Mouse (Mus musculus): ENCODE measurements around the gene Grhpr. TPM values are rescaled to one million over a fixed set of nuclear protein-coding genes. Genes with fewer than 3 reads are reported as not detected.

Grhpr gene
- 10.6 TPM for total RNA-seq (2023)

GRCm38 (mm10) chr4:44981280-44981973 lies at the start of gene Grhpr:
Gene Grhpr, plus strand, starts transcription at chr4:44981395.

GRCm38 (mm10) chr4:45012105-45012975 lies 31.1 kb downstream of the Grhpr start, which contains the start of gene Zbtb5:
Gene Zbtb5, minus strand, starts transcription at chr4:45012412.

DNA sequence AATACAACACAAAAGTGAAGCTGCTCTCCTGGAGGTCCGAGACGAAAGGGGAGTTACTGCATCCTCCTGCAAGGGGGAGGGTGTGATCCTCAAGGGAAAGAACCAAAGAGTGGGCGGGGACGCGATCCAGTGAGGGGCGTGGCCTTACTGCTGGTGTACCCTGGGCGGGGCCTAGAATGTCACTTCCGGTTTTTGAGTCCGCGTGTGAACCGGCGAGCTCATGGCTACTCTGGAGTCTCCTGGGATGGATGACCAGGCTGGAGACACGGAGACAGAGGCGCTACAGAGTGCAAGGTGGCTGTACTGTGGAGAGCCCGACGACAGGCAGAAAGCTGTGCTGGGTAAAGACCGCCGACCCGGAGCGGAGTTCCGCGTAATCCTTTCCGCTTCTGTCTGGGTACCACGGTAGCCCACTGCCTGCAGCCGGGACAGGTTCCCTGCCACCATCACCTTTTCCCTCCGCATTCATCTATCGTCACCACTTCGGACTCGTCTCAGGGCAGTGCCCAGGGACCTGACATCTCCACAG lies 37.3 kb downstream of the Grhpr start, which contains the start of gene Polr1e:
Polr1e (plus strand) TSS at position 132 of the 529 bp plus-strand sequence.

Other genes with a start within 250 kb of the Grhpr start
- 128 TPM for gene Zcchc7, start 225.5 kb upstream of the Grhpr start, total RNA-seq (2023)
- 11.3 TPM for gene Zbtb5, start 31.0 kb downstream of the Grhpr start, total RNA-seq (2023)
- 28.4 TPM for gene Polr1e, start 37.2 kb downstream of the Grhpr start, total RNA-seq (2023)
- 3.9 TPM for gene Fbxo10, start 103.2 kb downstream of the Grhpr start, total RNA-seq (2023)
- 53.8 TPM for gene Tomm5, start 126.7 kb downstream of the Grhpr start, total RNA-seq (2023)
- gene Frmpd1, start 203.5 kb downstream of the Grhpr start, total RNA-seq (2023): not detected

Data from CD8-positive naive resting alpha-beta T cell, adult 57 days (primary cell).